Mouse (Mus musculus) liver, embryonic 13.5 days (tissue): Measurements from ENCODE around the gene Apbb2. TPM values are rescaled to one million over a fixed set of nuclear protein-coding genes. Genes with fewer than 3 reads are reported as not detected.

Experiments
- ATAC-seq: fragments of 200-750 bp; cut with Nextera tagmentation; 2 replicates; pipeline ENCODE4 v1.8.0; 2017; ENCODE audit warnings: low read depth, mild to moderate bottlenecking, moderate number of reproducible peaks, moderate library complexity
- DNase-seq: peaks from one replicate; pipeline ENCODE4 v3.0.0; 2022
- H3K27ac ChIP-seq: fragments of 300-500 bp; sonication (generic); 2 replicates; pipeline ENCODE4 v1.5.1; 2015; ENCODE audit warnings: moderate library complexity, mild to moderate bottlenecking, inconsistent platforms
- H3K27me3 ChIP-seq: fragments of 300-500 bp; sonication (generic); 2 replicates; pipeline ENCODE4 v1.6.1; 2015; ENCODE audit warnings: mild to moderate bottlenecking, inconsistent platforms
- H3K36me3 ChIP-seq: fragments of 300-500 bp; sonication (generic); 2 replicates; pipeline ENCODE4 v1.6.1; 2015; ENCODE audit warnings: mild to moderate bottlenecking, inconsistent platforms
- H3K4me1 ChIP-seq: fragments of 300-500 bp; sonication (generic); replicated peaks from 2 replicates; pipeline ENCODE4 v1.6.1; 2015; ENCODE audit warnings: inconsistent platforms
- H3K4me2 ChIP-seq: fragments of 300-500 bp; sonication (generic); 2 replicates; pipeline ENCODE4 v1.6.1; 2015; ENCODE audit warnings: inconsistent platforms, mild to moderate bottlenecking, moderate library complexity
- H3K4me3 ChIP-seq: fragments of 300-500 bp; sonication (generic); replicated peaks from 2 replicates; pipeline ENCODE4 v1.5.1; 2015; ENCODE audit warnings: mild to moderate bottlenecking, inconsistent platforms
- H3K9ac ChIP-seq: fragments of 300-500 bp; sonication (generic); 2 replicates; pipeline ENCODE4 v1.6.1; 2015; ENCODE audit warnings: mild to moderate bottlenecking, inconsistent platforms
- H3K9me3 ChIP-seq: fragments of 300-500 bp; sonication (generic); replicated peaks from 2 replicates; pipeline ENCODE4 v1.6.1; 2016; ENCODE audit warnings: inconsistent platforms
- WGBS: fragments of 180-500 bp; shearing (Covaris S2); methylation state at CpG from one replicate; pipeline ENCODE4 v1.1.7; 2015; ENCODE audit not compliant: insufficient replicate concordance; 5-methylcytosine and 5-hydroxymethylcytosine counted together
- polyA plus RNA-seq: library from polyadenylated mRNA; unstranded; fragments of >200 nt; fragmentation: Nextera tagmentation; extraction: Ambion mirVana; gene quantifications from 2 replicates; pipeline ENCODE4 v1.2.1, GENCODE M21; 2015

The Apbb2 gene
- polyA plus RNA-seq, 1 experiment from 2014 or later = 4.3 TPM

GRCm38 (mm10) chr5:66602287-66602820, 16.2 kb downstream of the Apbb2 start:
- Histone ChIP-seq H3K9ac (no peak overlapping the region), H3K4me2 (no peak overlapping the region), H3K4me1 (peaks cover 18% of the 10 kb centered on the region), H3K27me3 (no peaks in the 10 kb centered on the region), H3K36me3 (no peaks in the 10 kb centered on the region), H3K4me3 (no peak overlapping the region), H3K9me3 (no peaks in the 10 kb centered on the region), H3K27ac (no peak overlapping the region)
- 16% methylated on average over 9 of the region's 9 CpGs for WGBS
- DNase-seq = peak; percentile 8
- no peak for ATAC-seq

DNA sequence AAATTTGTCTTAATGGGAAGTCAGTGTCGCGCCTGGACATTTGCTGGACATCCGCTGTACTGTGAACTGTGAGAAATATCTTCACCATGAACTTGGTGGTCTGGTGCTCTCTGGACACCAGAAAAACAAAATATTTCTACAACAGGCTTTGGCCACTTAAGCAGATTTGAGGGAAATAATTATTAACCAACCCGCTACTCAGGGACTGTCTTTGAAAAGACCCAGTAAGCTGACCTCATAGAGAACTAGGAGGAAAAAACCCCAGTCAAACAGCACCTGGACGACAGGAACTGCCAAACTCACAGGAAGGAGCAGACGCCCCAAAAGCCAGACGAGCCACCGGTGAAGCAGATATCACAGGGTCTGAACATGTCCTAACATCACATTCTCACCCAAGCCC, 18.2 kb downstream of the Apbb2 start:
- DNase-seq (no peak), ATAC-seq (no peak)
- no peaks in the 10 kb centered on the region for H3K27me3 ChIP-seq
- H3K27ac ChIP-seq = no peak overlapping the region
- peaks cover 18% of the 10 kb centered on the region for H3K4me1 ChIP-seq
- WGBS = 62% methylated on average over 8 of the region's 8 CpGs
- no peak overlapping the region for H3K9ac ChIP-seq
- no peak overlapping the region for H3K4me2 ChIP-seq
- no peaks in the 10 kb centered on the region for H3K36me3 ChIP-seq
- no peaks in the 10 kb centered on the region for H3K9me3 ChIP-seq
- H3K4me3 ChIP-seq = no peak overlapping the region

- DNase-seq (no peak), ATAC-seq (no peak)
- 46% methylated on average over 9 of the region's 9 CpGs for WGBS
- Histone ChIP-seq H3K36me3 (no peaks in the 10 kb centered on the region), H3K9me3 (no peaks in the 10 kb centered on the region), H3K4me3 (no peak overlapping the region), H3K9ac (no peak overlapping the region), H3K27ac (no peak overlapping the region), H3K27me3 (no peaks in the 10 kb centered on the region), H3K4me2 (no peak overlapping the region), H3K4me1 (peaks cover 18% of the 10 kb centered on the region)
Observed at GRCm38 (mm10) chr5:66599888-66600287, 18.7 kb downstream of the Apbb2 start.

DNA sequence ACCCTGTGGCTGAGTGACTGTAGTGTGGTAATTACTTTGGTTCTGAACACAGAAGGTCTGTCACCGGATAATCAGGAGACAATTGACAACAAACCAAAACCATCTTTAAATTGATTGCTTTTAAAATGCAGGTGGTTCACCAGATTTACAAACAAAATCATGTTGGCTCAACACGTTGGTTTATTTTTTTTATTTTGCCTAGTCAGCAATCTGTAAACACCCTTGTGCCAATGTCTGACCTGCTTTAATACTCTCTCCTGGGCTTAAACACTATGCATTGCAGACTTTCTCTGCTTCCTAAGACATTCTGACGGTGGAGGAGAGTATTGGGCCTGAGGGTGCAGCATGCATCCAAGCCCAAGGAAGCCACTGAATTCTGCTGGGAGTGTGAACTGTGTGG, 22.3 kb downstream of the Apbb2 start:
- no peaks in the 10 kb centered on the region for H3K27me3 ChIP-seq
- ATAC-seq (no peak), DNase-seq (no peak)
- no peak overlapping the region for H3K9ac ChIP-seq
- no peak overlapping the region for H3K4me3 ChIP-seq
- WGBS = 55% methylated on average over 3 of the region's 3 CpGs
- H3K36me3 ChIP-seq = no peaks in the 10 kb centered on the region
- H3K4me2 ChIP-seq = no peak overlapping the region
- H3K27ac ChIP-seq = no peak overlapping the region
- H3K4me1 ChIP-seq = no peaks in the 10 kb centered on the region
- no peaks in the 10 kb centered on the region for H3K9me3 ChIP-seq

DNA sequence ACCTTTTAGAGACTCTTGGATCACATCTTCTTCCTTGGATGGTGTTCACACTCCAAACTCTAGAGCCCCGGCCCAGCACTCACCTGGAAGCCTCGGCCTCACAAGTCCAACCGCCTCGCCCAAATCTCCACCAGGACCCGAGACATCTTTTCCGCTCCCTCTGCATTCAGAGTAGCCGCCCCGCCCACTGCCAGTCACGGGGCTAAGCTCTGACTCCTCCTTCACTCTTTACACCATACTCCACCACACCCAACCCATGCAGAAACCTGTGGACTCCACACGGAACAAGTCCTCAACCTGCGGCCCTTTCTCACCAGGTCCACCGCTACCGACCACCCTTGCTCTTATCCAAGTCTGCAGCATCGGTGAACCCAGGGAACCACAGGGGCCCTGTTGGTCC, 23.7 kb downstream of the Apbb2 start:
- ATAC-seq = no peak

GRCm38 (mm10) chr5:66586236-66586745, 32.3 kb downstream of the Apbb2 start:
- H3K4me2 ChIP-seq = no peak overlapping the region
- H3K9me3 ChIP-seq = no peaks in the 10 kb centered on the region
- no peak overlapping the region for H3K4me3 ChIP-seq
- H3K27ac ChIP-seq = no peak overlapping the region
- no peaks in the 10 kb centered on the region for H3K27me3 ChIP-seq
- DNase-seq = no peak
- no peaks in the 10 kb centered on the region for H3K4me1 ChIP-seq
- 78% methylated on average over 6 of the region's 6 CpGs for WGBS
- H3K36me3 ChIP-seq = no peaks in the 10 kb centered on the region
- H3K9ac ChIP-seq = no peak overlapping the region
- no peak for ATAC-seq

More for the DNA sequence above, 23.7 kb downstream of the Apbb2 start:
- Histone ChIP-seq H3K27ac (no peak overlapping the region), H3K9me3 (no peaks in the 10 kb centered on the region), H3K36me3 (no peaks in the 10 kb centered on the region), H3K4me1 (no peaks in the 10 kb centered on the region), H3K4me2 (no peak overlapping the region), H3K27me3 (no peaks in the 10 kb centered on the region), H3K4me3 (no peak overlapping the region), H3K9ac (no peak overlapping the region)
- 73% methylated on average over 14 of the region's 14 CpGs for WGBS
- DNase-seq = no peak

DNA sequence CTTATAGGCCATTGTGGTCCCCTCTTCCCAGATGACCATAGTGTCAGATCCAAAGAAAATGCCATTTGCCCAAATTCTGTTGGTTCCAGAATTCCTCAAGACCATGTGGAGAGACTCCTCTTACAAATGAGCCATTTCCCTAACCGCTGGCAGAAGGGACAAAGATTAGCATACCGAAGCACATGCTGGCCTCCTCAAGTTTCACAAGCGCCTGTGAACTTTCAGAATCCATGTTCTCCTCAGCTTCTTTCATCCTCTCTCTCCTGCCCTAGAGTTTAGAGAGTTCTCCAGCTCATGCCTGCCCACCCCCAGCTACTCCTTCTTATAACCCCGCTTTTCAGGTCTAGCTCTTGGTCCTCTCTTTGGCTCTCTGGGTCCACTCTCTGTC, 35.6 kb downstream of the Apbb2 start:
- no peaks in the 10 kb centered on the region for H3K36me3 ChIP-seq
- 48% methylated on average over 4 of the region's 4 CpGs for WGBS
- no peak overlapping the region for H3K4me2 ChIP-seq
- no peak overlapping the region for H3K4me3 ChIP-seq
- no peaks in the 10 kb centered on the region for H3K9me3 ChIP-seq
- H3K4me1 ChIP-seq = no peaks in the 10 kb centered on the region
- no peak for DNase-seq
- H3K9ac ChIP-seq = no peak overlapping the region
- H3K27me3 ChIP-seq = no peaks in the 10 kb centered on the region
- ATAC-seq = no peak
- no peak overlapping the region for H3K27ac ChIP-seq

GRCm38 (mm10) chr5:66582281-66583018, 36.1 kb downstream of the Apbb2 start:
- H3K9me3 ChIP-seq = no peaks in the 10 kb centered on the region
- no peak overlapping the region for H3K4me3 ChIP-seq
- H3K27ac ChIP-seq = no peak overlapping the region
- 70% methylated on average over 17 of the region's 17 CpGs for WGBS
- ATAC-seq (no peak), DNase-seq (no peak)
- H3K27me3 ChIP-seq = no peaks in the 10 kb centered on the region
- H3K36me3 ChIP-seq = no peaks in the 10 kb centered on the region
- H3K9ac ChIP-seq = no peak overlapping the region
- no peak overlapping the region for H3K4me2 ChIP-seq
- no peaks in the 10 kb centered on the region for H3K4me1 ChIP-seq

- Histone ChIP-seq H3K27me3 (no peaks in the 10 kb centered on the region), H3K4me1 (no peaks in the 10 kb centered on the region), H3K9ac (no peak overlapping the region), H3K4me2 (no peak overlapping the region), H3K36me3 (no peaks in the 10 kb centered on the region), H3K27ac (no peak overlapping the region), H3K4me3 (no peak overlapping the region), H3K9me3 (no peaks in the 10 kb centered on the region)
- DNase-seq = no peak
- ATAC-seq = no peak
- WGBS = 52% methylated on average over 4 of the region's 4 CpGs
Observed at GRCm38 (mm10) chr5:66579066-66579465, 39.5 kb downstream of the Apbb2 start.

DNA sequence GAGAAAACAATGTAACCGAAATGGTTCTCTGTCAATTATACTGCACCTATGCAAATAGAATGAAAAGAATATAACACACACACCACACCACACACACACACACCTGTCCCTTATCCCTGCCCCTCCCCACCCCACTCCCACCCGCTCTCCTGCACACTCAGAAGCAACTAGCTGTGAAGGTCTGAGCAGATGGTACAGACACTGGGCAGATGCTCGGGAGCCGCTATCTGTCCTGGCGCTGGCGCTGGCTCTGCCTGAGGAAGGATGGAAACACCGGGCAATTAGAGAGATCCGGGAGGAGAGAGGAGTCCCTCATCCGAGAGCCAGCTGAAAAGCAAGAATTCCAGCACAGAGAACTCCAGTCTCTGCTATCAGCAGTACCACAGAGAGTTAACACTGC, 42.3 kb downstream of the Apbb2 start:
- Histone ChIP-seq H3K4me2 (no peak overlapping the region), H3K36me3 (no peaks in the 10 kb centered on the region), H3K27me3 (no peaks in the 10 kb centered on the region), H3K27ac (no peak overlapping the region), H3K9ac (no peak overlapping the region), H3K4me3 (no peak overlapping the region), H3K4me1 (no peaks in the 10 kb centered on the region), H3K9me3 (no peaks in the 10 kb centered on the region)
- DNase-seq (no peak), ATAC-seq (no peak)
- WGBS = 63% methylated on average over 9 of the region's 9 CpGs

DNA sequence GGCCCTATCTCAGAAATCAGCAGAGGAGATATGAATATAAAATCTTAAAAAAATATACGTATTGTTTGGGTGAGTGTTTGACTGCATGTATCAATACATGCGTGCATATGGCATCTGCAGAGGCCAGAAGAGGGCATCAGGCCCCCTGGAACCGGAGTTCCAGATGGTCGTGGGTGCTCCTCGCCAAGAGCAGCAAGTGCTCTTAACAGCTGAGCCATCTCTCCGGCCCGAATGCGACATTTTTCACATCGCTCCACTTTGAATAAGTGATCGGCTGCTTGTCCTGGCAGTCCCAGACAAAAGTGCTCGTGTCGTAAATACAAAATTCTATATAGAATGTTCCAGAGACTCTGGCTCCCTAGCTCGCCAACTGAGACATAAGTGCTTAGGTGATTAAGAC, 43.4 kb downstream of the Apbb2 start:
- 71% methylated on average over 13 of the region's 13 CpGs for WGBS
- ATAC-seq = no peak
- no peak overlapping the region for H3K27ac ChIP-seq
- H3K9ac ChIP-seq = no peak overlapping the region
- H3K27me3 ChIP-seq = no peaks in the 10 kb centered on the region
- H3K9me3 ChIP-seq = no peaks in the 10 kb centered on the region
- H3K36me3 ChIP-seq = no peaks in the 10 kb centered on the region
- no peak for DNase-seq
- no peak overlapping the region for H3K4me3 ChIP-seq
- no peaks in the 10 kb centered on the region for H3K4me1 ChIP-seq
- no peak overlapping the region for H3K4me2 ChIP-seq

DNA sequence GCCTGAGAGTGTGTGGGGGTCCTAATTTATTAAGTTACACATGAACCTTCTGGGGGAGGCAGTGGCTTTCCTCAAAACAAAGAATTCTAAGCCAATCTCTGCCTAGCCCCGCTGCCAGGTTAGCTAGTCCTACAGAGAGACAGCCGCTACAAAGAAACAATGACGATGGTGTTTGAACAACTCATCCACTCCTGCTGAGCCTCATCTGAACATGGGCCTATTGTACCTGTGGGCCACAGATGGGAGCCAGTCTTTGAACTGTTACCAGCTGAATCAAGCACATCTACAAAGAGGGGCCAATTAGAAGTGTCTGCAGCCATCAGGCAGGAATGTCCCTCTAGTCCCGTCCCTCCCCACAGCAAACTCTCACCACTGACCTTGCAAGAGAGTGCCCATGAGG, 45.3 kb downstream of the Apbb2 start:
- Histone ChIP-seq H3K4me3 (no peak overlapping the region), H3K4me1 (no peaks in the 10 kb centered on the region; the same call in 1 of the 2 replicates), H3K36me3 (no peaks in the 10 kb centered on the region), H3K27me3 (no peaks in the 10 kb centered on the region), H3K27ac (no peak overlapping the region), H3K9ac (no peak overlapping the region), H3K9me3 (no peaks in the 10 kb centered on the region), H3K4me2 (no peak overlapping the region)
- WGBS = 51% methylated on average over 4 of the region's 4 CpGs
- DNase-seq (no peak), ATAC-seq (no peak)
